Mouse (Mus musculus) cerebellum, postnatal 14 days (tissue): ENCODE data around the gene Gm43064.
"Not testable (repeated sequence)": the region's sequence is repeated elsewhere in the genome, so short reads cannot be mapped to it uniquely, and the experiment has no call there.

Source experiments
- DNase-seq, 2 experiments: peaks; one replicate each; pipeline ENCODE4 v3.0.0; 2021; ENCODE audit warnings: mixed read lengths in 2 of 2

Gene Gm43064

GRCm38 (mm10) chr3:103808891-103809798 lies at the start of gene Gm43064, which contains the start of the genes Dclre1b and Ap4b1:
Gm43064 (plus strand) TSS chr3:103809573.
Dclre1b (minus strand) TSS chr3:103809444.
Ap4b1 (plus strand) TSS chr3:103809520.
- DNase-seq = peak; percentile 94 to 95

- no peak for DNase-seq
These were observed 42.6 kb upstream of the Gm43064 start for GRCm38 (mm10) chr3:103766789-103767188.

- DNase-seq = peak; percentile 78 to 86
These were observed 37.7 kb upstream of the Gm43064 start for GRCm38 (mm10) chr3:103771531-103772130.

GRCm38 (mm10) chr3:103772846-103773245 lies 36.5 kb upstream of the Gm43064 start:
- DNase-seq = no peak

- DNase-seq = no peak
These were observed 35.9 kb upstream of the Gm43064 start for GRCm38 (mm10) chr3:103773508-103773907.

- DNase-seq = no peak
These were observed 35.4 kb upstream of the Gm43064 start for GRCm38 (mm10) chr3:103774009-103774408.

GRCm38 (mm10) chr3:103777940-103778339 lies 31.4 kb upstream of the Gm43064 start:
- peak; percentile 58 to 64 for DNase-seq

- no peak for DNase-seq
These were observed 30.7 kb upstream of the Gm43064 start for GRCm38 (mm10) chr3:103778660-103779059.

GRCm38 (mm10) chr3:103779183-103779582 lies 30.2 kb upstream of the Gm43064 start:
- DNase-seq = no peak

- peak in 1 of 2 experiments; percentile 24 for DNase-seq
These were observed 29.1 kb upstream of the Gm43064 start for GRCm38 (mm10) chr3:103780271-103780670.

- no peak for DNase-seq
These were observed 28.6 kb upstream of the Gm43064 start for GRCm38 (mm10) chr3:103780777-103781176.

- DNase-seq = no peak
These were observed 26.3 kb upstream of the Gm43064 start for GRCm38 (mm10) chr3:103782844-103783609.

- no peak for DNase-seq
These were observed 22.1 kb upstream of the Gm43064 start for GRCm38 (mm10) chr3:103787225-103787624.

GRCm38 (mm10) chr3:103789096-103789495 lies 20.3 kb upstream of the Gm43064 start:
- no peak for DNase-seq

GRCm38 (mm10) chr3:103789891-103790345 lies 19.5 kb upstream of the Gm43064 start:
- peak; percentile 39 for DNase-seq

- DNase-seq = peak; percentile 59 to 67
These were observed 18.8 kb upstream of the Gm43064 start for GRCm38 (mm10) chr3:103790346-103791145.

GRCm38 (mm10) chr3:103791230-103792110 lies 17.9 kb upstream of the Gm43064 start, which contains the start of gene Hipk1:
Hipk1 (minus strand) TSS chr3:103791563.
- peak; percentile 95 to 96 for DNase-seq

- DNase-seq = not testable (repeated sequence)
These were observed 17.3 kb upstream of the Gm43064 start for GRCm38 (mm10) chr3:103792111-103792406.

GRCm38 (mm10) chr3:103792566-103792965 lies 16.8 kb upstream of the Gm43064 start:
- no peak for DNase-seq

GRCm38 (mm10) chr3:103796389-103796788 lies 13.0 kb upstream of the Gm43064 start:
- no peak for DNase-seq

- no peak for DNase-seq
These were observed 9.9 kb upstream of the Gm43064 start for GRCm38 (mm10) chr3:103799507-103799906.
